Mouse (Mus musculus) testis, adult 10 weeks (tissue): ENCODE results near the gene Tgm2. TPM values are rescaled to one million over a fixed set of nuclear protein-coding genes. Genes with fewer than 3 reads are reported as not detected.

Experiments
- polyA plus RNA-seq: library from polyadenylated mRNA; stranded (reverse); fragments of 350-450 nt; fragmentation: Illumina TruSeq; extraction: RNeasy Lipid Tissue Mini Kit (QIAGEN cat#74804); gene quantifications from one replicate; pipeline ENCODE4 v1.2.3, GENCODE M21; 2014; ENCODE audit warnings: low read depth, low replicate concordance

Tgm2 gene
- polyA plus RNA-seq: 0.67 TPM

GRCm38 (mm10) chr2:158146223-158146622 lies at the start of gene Tgm2:
TSS of gene Tgm2 (minus strand) at chr2:158146436.

Other genes with a start within 250 kb of the Tgm2 start
- not detected for gene Vstm2l, start 231.8 kb downstream of the Tgm2 start, polyA plus RNA-seq
- gene Tti1, start 118.0 kb downstream of the Tgm2 start, polyA plus RNA-seq: 13.9 TPM
- gene Rprd1b, start 117.9 kb downstream of the Tgm2 start, polyA plus RNA-seq: 6.8 TPM
- gene D630003M21Rik, start 82.8 kb upstream of the Tgm2 start, polyA plus RNA-seq: 0.21 TPM
- 13.3 TPM for gene Bpi, start 111.7 kb upstream of the Tgm2 start, polyA plus RNA-seq
- gene Lbp, start 160.1 kb upstream of the Tgm2 start, polyA plus RNA-seq: 4.3 TPM
- 4.5 TPM for gene Snhg11, start 229.2 kb upstream of the Tgm2 start, polyA plus RNA-seq